Mouse (Mus musculus) heart, embryonic 15.5 days (tissue): ENCODE measurements around the gene Dynlt1b. TPM values are rescaled to one million over a fixed set of nuclear protein-coding genes. Genes with fewer than 3 reads are reported as not detected.
"Not testable (repeated sequence)": the region's sequence is repeated elsewhere in the genome, so short reads cannot be mapped to it uniquely, and the experiment has no call there.

ENCODE experiments used
- ATAC-seq: fragments of 200-750 bp; cut with Nextera tagmentation; replicated peaks from 2 replicates; pipeline ENCODE4 v1.8.0; 2017; ENCODE audit warnings: low read depth, moderate TSS enrichment; ENCODE audit not compliant: insufficient number of reproducible peaks, insufficient read depth, low FRiP score
- H3K27ac ChIP-seq: fragments of 300-500 bp; sonication (generic); 2 replicates; pipeline ENCODE4 v1.5.1; 2015; ENCODE audit warnings: mild to moderate bottlenecking, inconsistent platforms
- H3K27me3 ChIP-seq: fragments of 300-500 bp; sonication (generic); 2 replicates; pipeline ENCODE4 v1.6.1; 2015; ENCODE audit warnings: inconsistent platforms
- H3K36me3 ChIP-seq: fragments of 300-500 bp; sonication (generic); 2 replicates; pipeline ENCODE4 v1.6.1; 2015; ENCODE audit warnings: mild to moderate bottlenecking, inconsistent platforms
- H3K4me1 ChIP-seq: fragments of 300-500 bp; sonication (generic); replicated peaks from 2 replicates; pipeline ENCODE4 v1.6.1; 2015; ENCODE audit warnings: inconsistent platforms
- H3K4me2 ChIP-seq: fragments of 300-500 bp; sonication (generic); 2 replicates; pipeline ENCODE4 v1.6.1; 2015; ENCODE audit warnings: inconsistent platforms, mild to moderate bottlenecking, moderate library complexity
- H3K4me3 ChIP-seq: fragments of 300-500 bp; sonication (generic); 2 replicates; pipeline ENCODE4 v1.5.1; 2015; ENCODE audit warnings: mild to moderate bottlenecking, inconsistent platforms
- H3K9ac ChIP-seq: fragments of 300-500 bp; sonication (generic); 2 replicates; pipeline ENCODE4 v1.6.1; 2015; ENCODE audit warnings: mild to moderate bottlenecking, inconsistent platforms
- H3K9me3 ChIP-seq: fragments of 300-500 bp; sonication (generic); replicated peaks from 2 replicates; pipeline ENCODE4 v1.6.1; 2016; ENCODE audit warnings: inconsistent platforms
- WGBS: fragments of 180-500 bp; shearing (Covaris S2); methylation state at CpG from one replicate; pipeline ENCODE4 v1.1.7; 2015; ENCODE audit warnings: mixed read lengths; 5-methylcytosine and 5-hydroxymethylcytosine counted together
- polyA plus RNA-seq: library from polyadenylated mRNA; unstranded; fragments of >200 nt; fragmentation: Nextera tagmentation; extraction: Ambion mirVana; gene quantifications from 2 replicates; pipeline ENCODE4 v1.2.1, GENCODE M21; 2015

The Dynlt1b gene
- polyA plus RNA-seq, 1 experiment from 2014 or later: 361 TPM

DNA sequence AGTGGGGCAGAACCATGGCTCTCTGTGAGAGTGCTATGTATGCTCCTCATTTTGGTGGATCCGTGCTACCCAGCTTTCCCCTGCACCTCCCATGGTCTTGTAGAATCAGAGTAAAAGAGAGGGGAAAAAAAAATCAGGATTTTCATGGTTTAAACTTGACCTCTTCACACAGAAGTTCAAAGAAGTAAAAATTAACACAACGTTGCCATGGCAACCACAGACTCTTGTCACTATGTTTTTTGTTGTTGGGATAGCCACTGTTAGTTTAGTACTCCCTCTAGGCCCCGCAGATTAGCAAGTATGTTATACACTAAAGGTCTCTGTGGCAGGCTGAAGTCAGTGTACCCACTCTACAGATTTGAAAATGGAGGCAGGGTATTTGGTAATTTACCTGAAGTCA is 4.6 kb upstream of the Dynlt1b start:
- WGBS: 71% methylated on average over 3 of the region's 3 CpGs

DNA sequence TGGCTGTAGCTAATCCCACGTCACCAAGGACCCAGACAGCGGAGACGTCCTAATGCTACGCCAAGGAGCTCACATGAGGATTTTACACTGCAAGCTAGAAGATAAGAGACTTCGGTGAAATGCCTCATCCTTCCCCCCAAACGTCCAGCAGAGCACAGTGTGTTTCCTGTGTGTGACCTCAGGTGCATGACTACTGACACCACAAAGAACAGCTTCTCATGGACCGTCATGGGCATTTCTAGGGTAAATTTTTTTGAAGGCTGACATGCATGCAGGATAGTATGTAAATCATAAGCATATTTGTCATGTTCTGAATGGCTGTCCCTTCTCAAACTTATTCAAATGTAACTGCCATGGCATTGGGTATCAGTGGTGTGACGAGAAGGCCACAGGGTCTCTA is 3.0 kb upstream of the Dynlt1b start:
- ATAC-seq, H3K27ac ChIP-seq: not testable (repeated sequence)

More for the DNA sequence above, 4.6 kb upstream of the Dynlt1b start:
- H3K27ac ChIP-seq, H3K27me3 ChIP-seq, ATAC-seq, H3K4me2 ChIP-seq, H3K4me1 ChIP-seq, H3K9ac ChIP-seq, H3K4me3 ChIP-seq, H3K9me3 ChIP-seq, H3K36me3 ChIP-seq: not testable (repeated sequence)

DNA sequence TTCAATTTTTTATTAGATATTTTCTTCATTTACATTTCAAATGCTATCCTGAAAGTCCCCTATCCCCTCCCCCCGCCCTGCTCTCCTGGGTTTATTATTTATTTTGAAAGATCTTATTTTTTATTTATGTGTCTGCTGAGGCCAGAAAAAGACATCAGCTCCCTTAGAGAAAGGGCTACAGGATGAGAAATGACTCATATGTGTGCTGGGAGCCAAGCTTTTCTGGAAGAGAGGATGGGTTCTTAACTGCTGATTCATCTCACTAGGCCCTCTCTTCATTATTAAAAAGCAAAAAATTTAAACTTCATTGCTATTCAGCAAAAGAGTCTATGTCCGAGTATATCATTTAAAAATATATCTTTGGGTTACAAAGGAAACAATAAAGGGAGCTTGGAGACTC is 986 bp upstream of the Dynlt1b start:
- not testable (repeated sequence) for H3K4me3 ChIP-seq, H3K4me2 ChIP-seq, H3K9ac ChIP-seq, H3K9me3 ChIP-seq, H3K27me3 ChIP-seq, H3K4me1 ChIP-seq, ATAC-seq, H3K36me3 ChIP-seq
- peak overlapping the region; percentile 79; the same call in 1 of the 2 replicates for H3K27ac ChIP-seq
- 79% methylated on average over 2 of the region's 2 CpGs for WGBS

More for the DNA sequence above, 3.0 kb upstream of the Dynlt1b start:
- not testable (repeated sequence) for H3K36me3 ChIP-seq, H3K4me2 ChIP-seq, H3K9me3 ChIP-seq, H3K27me3 ChIP-seq, H3K4me1 ChIP-seq, H3K9ac ChIP-seq, H3K4me3 ChIP-seq
- WGBS: 69% methylated on average over 6 of the region's 8 CpGs

DNA sequence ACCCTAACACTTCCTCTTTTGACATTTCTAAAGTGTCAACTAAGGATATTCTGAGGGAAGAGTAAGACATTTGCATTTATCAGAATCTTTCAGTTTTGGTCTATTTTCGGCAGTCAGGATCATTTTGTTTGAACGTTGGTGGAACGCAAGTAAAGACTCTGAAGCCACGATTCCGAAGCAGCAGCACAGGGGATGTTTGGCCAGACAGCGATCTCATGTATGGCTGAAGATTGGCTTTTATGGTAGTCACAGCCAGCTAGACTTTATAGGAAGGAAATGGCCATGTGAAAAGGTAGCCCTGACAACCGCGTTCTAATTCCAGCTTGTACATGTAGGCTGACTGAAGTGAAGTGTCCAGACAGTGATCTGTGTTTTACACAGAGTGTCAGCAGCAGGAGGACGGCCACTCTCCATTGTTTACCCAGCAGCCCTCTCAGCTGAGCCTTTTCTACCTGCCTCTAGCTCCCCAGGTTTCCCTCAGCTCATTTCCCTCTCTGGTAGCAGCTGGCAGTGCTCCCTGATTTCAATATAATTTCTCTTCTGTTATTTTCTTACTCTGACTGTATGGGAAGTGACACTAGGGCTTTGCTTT is 594 bp downstream of the Dynlt1b start:
- Histone ChIP-seq H3K9ac (peak overlapping the region; percentile 61), H3K27ac (peak overlapping the region; percentile 79), H3K4me3 (peak overlapping the region; percentile 54), H3K4me2 (peak overlapping the region; percentile 60)
- not testable (repeated sequence) for H3K27me3 ChIP-seq, H3K36me3 ChIP-seq, H3K4me1 ChIP-seq, H3K9me3 ChIP-seq
- 2% methylated on average over 9 of the region's 9 CpGs for WGBS
- peak; percentile 29 for ATAC-seq

DNA sequence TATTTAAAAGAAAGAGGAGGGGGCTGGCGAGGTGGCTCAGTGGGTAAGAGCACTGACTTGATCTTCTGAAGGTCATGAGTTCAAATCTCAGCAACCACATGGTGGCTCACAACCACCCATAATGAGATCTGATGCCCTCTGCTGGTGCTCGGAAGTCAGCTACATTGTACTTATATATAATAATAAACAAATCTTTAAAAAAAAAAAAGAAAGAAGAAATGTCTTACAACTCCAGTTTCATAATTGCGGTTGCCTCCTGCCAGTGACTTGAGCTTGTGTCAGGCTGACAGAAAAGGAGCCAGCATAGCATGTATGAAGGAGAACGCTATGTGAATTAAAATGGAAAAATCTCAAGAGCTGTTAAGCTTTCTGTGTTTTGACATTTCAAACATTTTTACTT is 2.5 kb downstream of the Dynlt1b start:
- not testable (repeated sequence) for H3K36me3 ChIP-seq, H3K27me3 ChIP-seq, ATAC-seq, H3K27ac ChIP-seq, H3K4me1 ChIP-seq, H3K9ac ChIP-seq, H3K4me3 ChIP-seq, H3K9me3 ChIP-seq, H3K4me2 ChIP-seq
- 85% methylated on average over 3 of the region's 4 CpGs for WGBS

DNA sequence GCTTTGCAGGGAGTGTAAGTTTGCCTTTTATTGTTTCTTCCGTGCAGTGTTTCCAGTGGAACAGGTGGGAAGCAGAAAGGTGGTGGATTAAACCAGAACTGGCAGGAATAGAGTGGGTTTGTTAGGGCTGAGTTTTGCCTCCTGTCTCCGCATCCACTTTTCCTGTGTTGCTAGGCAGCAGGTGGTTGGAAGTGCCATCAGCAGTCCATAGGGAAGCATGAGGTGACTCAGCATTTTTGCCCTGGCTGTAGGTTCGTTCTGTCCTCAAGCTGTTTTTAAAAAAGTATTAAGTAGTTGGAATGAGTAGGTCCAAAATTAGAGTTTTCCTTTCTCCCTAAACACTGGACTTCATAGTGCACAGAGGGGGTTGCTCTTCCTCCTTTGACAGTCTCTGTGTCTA is 3.8 kb downstream of the Dynlt1b start:
- not testable (repeated sequence) for H3K4me2 ChIP-seq, H3K9me3 ChIP-seq, H3K9ac ChIP-seq, H3K27ac ChIP-seq, H3K4me1 ChIP-seq, H3K4me3 ChIP-seq, H3K27me3 ChIP-seq, ATAC-seq
- WGBS: 78% methylated on average over 3 of the region's 3 CpGs
- peaks cover 11% of the 10 kb centered on the region for H3K36me3 ChIP-seq

DNA sequence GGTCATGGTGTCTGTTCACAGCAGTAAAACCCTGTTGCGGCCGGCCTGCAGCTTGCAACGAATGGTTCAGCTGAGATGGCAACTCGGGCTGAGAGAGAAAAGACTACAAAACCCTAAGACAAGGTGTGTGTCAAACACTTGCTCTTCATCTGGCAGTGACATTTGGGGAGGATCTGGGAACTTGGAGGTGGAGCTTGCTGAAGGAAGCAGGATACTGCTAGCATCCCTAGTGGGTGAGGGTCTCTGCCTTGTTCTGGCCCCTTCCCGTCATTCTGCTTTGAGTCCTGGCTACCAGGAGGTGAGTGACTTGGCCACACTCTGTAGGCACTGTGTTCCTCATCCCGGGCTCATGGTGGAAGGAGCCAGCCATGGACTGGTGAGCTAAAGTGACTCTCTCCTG is 8.2 kb downstream of the Dynlt1b start:
- not testable (repeated sequence) for H3K27ac ChIP-seq, H3K4me3 ChIP-seq, H3K4me1 ChIP-seq, H3K27me3 ChIP-seq, H3K36me3 ChIP-seq, H3K9me3 ChIP-seq, H3K9ac ChIP-seq, H3K4me2 ChIP-seq, ATAC-seq
- WGBS: 85% methylated on average over 6 of the region's 6 CpGs

DNA sequence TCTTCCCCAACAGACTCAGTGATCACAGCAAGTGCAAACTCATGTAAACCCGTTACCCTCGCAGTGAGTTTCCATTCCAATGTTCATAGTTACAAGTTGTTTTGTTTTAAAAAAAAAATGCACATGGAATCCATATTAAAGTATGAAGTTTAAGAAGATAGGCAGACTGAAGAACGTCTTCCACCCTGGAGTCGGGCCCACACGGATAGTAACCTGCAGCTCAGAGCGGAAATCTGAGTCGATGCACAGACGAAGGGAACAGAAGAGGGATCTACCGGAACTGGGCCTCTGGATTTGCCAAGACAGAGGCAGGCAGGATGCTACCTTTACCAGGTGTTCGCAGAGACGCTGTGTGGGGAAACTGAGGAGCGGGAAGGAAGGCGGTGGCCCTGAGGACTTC is 10.0 kb downstream of the Dynlt1b start:
- H3K9me3 ChIP-seq, H3K4me2 ChIP-seq, H3K4me3 ChIP-seq, ATAC-seq, H3K27me3 ChIP-seq, H3K9ac ChIP-seq, H3K36me3 ChIP-seq, H3K27ac ChIP-seq, H3K4me1 ChIP-seq: not testable (repeated sequence)
- WGBS: 93% methylated on average over 10 of the region's 13 CpGs

DNA sequence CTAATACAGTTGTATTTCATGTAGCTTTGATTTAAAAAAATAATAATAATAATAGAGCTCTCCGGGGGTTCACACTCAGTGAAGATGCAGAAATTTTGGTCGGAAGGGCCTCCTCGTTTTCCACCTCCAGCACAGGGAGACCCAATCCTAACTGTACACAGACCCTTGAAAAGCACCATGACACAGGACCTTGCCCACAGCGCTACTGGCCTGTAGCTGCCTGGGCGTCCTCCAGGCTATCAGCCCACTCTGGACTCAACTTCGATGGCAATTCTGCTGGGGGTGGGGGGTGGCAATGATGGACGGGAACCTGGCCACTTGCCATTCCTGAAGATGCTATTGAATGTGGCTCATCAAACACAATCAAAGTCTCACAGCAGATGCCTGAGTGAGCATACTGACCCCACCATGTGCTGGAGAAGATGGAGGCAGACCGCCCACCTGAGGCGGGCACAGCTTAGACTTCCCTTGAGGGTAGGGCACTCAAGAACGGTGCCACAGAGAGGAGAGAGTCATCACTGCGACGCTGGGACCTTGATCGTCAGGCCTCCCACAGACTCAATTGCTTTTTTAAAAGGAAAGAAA is 10.7 kb downstream of the Dynlt1b start:
- not testable (repeated sequence) for H3K4me2 ChIP-seq, H3K9ac ChIP-seq, H3K27ac ChIP-seq, H3K4me3 ChIP-seq, H3K9me3 ChIP-seq, H3K36me3 ChIP-seq, H3K27me3 ChIP-seq, H3K4me1 ChIP-seq
- WGBS: 87% methylated on average over 13 of the region's 13 CpGs
- ATAC-seq: 0 out of 2 replicates have a peak, but pooled peaks have one; percentile 31

DNA sequence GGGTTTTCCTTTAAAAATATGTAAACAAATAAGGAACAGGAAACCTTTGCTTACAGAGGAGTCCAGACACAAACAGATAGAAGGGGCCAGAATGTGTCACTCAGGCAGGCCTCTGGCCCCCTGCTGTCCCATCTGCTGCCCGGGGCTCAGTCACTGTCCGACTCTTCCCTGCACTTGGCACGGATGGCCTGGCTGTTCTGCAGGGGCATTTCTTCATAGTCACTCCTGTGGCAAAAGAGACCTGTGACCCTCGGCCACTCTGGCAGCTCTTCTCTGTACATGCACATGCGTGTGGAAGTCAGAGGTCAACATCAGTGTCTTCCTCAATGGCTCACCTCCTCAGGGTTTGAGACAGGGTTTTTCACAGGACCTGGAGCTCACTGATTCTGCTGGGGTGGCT is 11.3 kb downstream of the Dynlt1b start:
- not testable (repeated sequence) for H3K4me1 ChIP-seq, H3K27me3 ChIP-seq, H3K4me2 ChIP-seq, H3K27ac ChIP-seq, H3K4me3 ChIP-seq, H3K9me3 ChIP-seq, ATAC-seq, H3K9ac ChIP-seq, H3K36me3 ChIP-seq
- WGBS: 84% methylated on average over 5 of the region's 5 CpGs

DNA sequence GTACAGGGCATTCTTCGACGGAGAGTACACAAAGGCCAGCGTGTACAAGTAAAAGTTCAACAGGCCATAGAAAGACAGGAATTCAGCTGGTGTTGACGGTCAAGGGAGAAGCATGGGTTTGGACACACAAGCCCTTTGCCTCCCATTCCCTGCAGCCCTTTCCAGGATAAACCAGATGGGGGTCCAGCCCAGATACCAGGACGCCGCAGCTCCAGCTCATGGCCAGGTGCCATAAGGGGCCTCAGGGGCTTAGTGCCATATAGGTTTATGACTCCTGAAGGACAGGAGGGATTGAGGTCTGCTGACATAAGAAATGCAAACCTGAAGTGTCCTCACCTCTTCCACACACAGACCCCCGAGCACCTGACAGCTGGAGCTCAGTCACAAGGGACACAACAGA is 12.6 kb downstream of the Dynlt1b start:
- not testable (repeated sequence) for H3K9ac ChIP-seq, ATAC-seq, H3K4me2 ChIP-seq, H3K4me3 ChIP-seq, H3K27me3 ChIP-seq, H3K4me1 ChIP-seq, H3K36me3 ChIP-seq, H3K27ac ChIP-seq, H3K9me3 ChIP-seq
- 88% methylated on average over 7 of the region's 7 CpGs for WGBS

DNA sequence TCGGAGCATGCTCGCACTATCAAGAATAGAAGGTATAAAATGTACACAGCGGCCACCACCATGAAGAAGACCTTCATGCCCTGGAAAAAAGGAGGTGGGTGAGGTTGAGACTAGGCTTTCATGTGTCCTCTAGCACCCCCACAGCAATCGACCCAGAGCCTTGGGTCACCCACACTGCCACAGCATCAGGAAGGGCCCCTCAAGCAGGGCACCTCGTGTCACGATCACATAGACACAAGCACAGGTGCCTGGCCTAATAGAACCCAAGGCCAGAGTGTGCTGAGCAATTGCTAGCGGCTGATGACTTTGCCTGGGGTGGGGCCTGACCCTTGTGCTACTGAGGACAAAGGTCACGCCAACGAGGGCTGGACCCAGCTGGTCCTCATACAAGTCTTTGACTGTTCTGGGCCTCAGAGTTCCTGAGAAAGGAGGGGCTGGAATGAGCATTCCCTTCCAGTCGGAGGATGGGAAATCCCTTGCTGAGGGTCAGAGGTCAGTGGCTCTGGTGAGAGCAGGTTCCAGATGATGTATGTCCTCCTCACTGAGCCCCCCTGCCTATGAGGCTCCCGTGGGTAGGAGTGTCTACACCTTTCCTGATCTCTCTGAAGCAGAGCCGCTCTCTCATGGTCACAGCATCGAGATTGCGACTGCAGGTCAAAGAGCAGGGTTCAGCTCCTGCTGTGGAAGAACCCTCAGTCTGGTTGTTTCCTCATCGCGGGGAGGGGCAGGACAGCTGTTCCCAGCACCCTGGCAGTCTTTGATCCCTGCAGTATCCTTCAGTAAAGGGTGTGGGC is 16.1 kb downstream of the Dynlt1b start:
- not testable (repeated sequence) for H3K4me2 ChIP-seq, ATAC-seq, H3K4me1 ChIP-seq, H3K9ac ChIP-seq, H3K27ac ChIP-seq, H3K9me3 ChIP-seq, H3K36me3 ChIP-seq, H3K27me3 ChIP-seq, H3K4me3 ChIP-seq
- WGBS: 70% methylated on average over 12 of the region's 16 CpGs
